Mouse (Mus musculus) cerebellum, adult 2 months (tissue): ENCODE results near the gene Ntrk2.

Experiments
- CTCF ChIP-seq: fragments of 200-500 bp; IDR thresholded peaks from 2 replicates; pipeline ENCODE4 v1.5.1; 2011; ENCODE audit warnings: low read depth, mild to moderate bottlenecking, control low read depth, low read length, moderate library complexity, borderline replicate concordance; ENCODE audit not compliant: insufficient read depth
- POLR2A ChIP-seq: fragments of 200-500 bp; IDR thresholded peaks from 2 replicates; pipeline ENCODE4 v1.6.1; 2011; ENCODE audit warnings: low read length, control low read depth, borderline replicate concordance; ENCODE audit not compliant: insufficient read depth

DNA sequence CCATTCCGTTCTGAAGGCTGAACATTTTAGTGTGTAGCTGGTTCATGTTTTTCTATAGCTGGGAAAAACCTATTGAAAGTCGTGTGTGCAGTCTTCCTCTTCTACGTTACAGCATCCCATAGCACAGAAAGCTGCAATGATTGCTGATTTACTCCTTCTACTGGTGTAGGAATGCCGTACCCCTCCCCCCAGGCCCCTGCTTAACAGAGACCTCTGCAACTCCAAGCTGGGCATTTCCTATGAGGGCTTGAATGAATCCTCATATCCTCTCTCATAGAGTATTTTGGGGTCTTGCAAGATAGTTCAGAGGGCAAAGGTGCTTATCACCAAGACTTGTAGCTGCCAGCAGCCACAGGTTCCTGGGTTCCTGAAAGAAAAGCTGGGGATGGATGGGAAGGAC lies 148.0 kb downstream of the Ntrk2 start:
- TF ChIP-seq CTCF (no peak), POLR2A (no peak)
